Mouse (Mus musculus) megakaryocyte, embryonic 14.5 days (primary cell): ENCODE data around the gene Opalin. TPM values are rescaled to one million over a fixed set of nuclear protein-coding genes. Genes with fewer than 3 reads are reported as not detected.

Experiments
- H3K27me3 ChIP-seq: replicated peaks from 2 replicates; pipeline ENCODE3; 2012; ENCODE audit warnings: inconsistent platforms
- H3K36me3 ChIP-seq: replicated peaks from 2 replicates; pipeline ENCODE3; 2012; ENCODE audit warnings: low read length, inconsistent platforms, mixed read lengths
- H3K4me1 ChIP-seq: 2 replicates; pipeline ENCODE4 v1.6.1; 2012; ENCODE audit warnings: inconsistent platforms
- H3K4me3 ChIP-seq: replicated peaks from 2 replicates; pipeline ENCODE3; 2012; ENCODE audit warnings: moderate library complexity, mild to moderate bottlenecking, inconsistent platforms
- H3K9me3 ChIP-seq: 2 replicates; pipeline ENCODE4 v1.6.1; 2012; ENCODE audit warnings: inconsistent platforms
- FLI1 ChIP-seq: IDR thresholded peaks from 2 replicates; pipeline ENCODE4 v1.6.1; 2012; ENCODE audit warnings: low read length, inconsistent platforms, mixed read lengths
- GATA1 ChIP-seq: IDR thresholded peaks from 3 replicates; pipeline ENCODE4 v1.6.1; 2012; ENCODE audit warnings: mixed read lengths, low read length, inconsistent platforms, borderline replicate concordance
- polyA plus RNA-seq: library from polyadenylated mRNA; stranded (reverse); fragments of >175 nt; gene quantifications from 2 replicates; pipeline ENCODE4 v1.2.3, GENCODE M21; 2012; ENCODE audit warnings: low replicate concordance; ENCODE audit not compliant: insufficient read depth

Opalin gene
- polyA plus RNA-seq, 1 experiment, result not detected

- no peak overlapping the region for H3K4me3 ChIP-seq
- no peak for TF ChIP-seq GATA1
- no peak for TF ChIP-seq FLI1
- H3K4me1 ChIP-seq, result peaks cover 14% of the 10 kb centered on the region
- H3K9me3 ChIP-seq, result no peaks in the 10 kb centered on the region
- H3K36me3 ChIP-seq, result no peaks in the 10 kb centered on the region
- H3K27me3 ChIP-seq, result peaks cover 40% of the 10 kb centered on the region
Measured at GRCm38 (mm10) chr19:41027024-41027423, 49.9 kb downstream of the Opalin start.

GRCm38 (mm10) chr19:41026551-41026950, 50.4 kb downstream of the Opalin start:
- Histone ChIP-seq H3K4me3 (no peak overlapping the region), H3K4me1 (peaks cover 14% of the 10 kb centered on the region), H3K27me3 (peaks cover 40% of the 10 kb centered on the region), H3K36me3 (no peaks in the 10 kb centered on the region), H3K9me3 (no peaks in the 10 kb centered on the region)
- TF ChIP-seq GATA1, result no peak
- no peak for TF ChIP-seq FLI1

DNA sequence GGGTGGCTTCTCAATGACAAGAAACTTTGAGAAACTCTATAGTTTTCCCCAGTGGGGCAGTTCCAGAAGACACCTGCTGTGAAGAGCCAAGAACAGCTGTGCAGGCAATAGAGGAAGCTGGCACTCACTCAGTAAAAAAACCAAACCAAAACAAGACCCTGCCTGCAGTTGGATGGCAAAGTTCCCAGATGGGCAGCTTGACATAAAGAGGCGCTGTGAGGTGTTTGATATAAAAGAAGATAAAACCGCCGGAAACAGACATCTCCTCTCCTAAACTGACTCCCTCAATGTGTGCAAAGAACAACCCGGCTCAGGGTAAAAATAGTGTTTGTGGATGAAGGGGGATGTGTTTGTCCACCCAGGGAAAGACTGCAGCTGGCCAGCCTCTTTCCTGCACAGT, 54.7 kb downstream of the Opalin start:
- Histone ChIP-seq H3K27me3 (peaks cover 51% of the 10 kb centered on the region), H3K4me3 (no peak overlapping the region), H3K36me3 (no peaks in the 10 kb centered on the region), H3K9me3 (no peaks in the 10 kb centered on the region), H3K4me1 (peaks cover 6% of the 10 kb centered on the region)
- TF ChIP-seq FLI1 (no peak), GATA1 (no peak)

DNA sequence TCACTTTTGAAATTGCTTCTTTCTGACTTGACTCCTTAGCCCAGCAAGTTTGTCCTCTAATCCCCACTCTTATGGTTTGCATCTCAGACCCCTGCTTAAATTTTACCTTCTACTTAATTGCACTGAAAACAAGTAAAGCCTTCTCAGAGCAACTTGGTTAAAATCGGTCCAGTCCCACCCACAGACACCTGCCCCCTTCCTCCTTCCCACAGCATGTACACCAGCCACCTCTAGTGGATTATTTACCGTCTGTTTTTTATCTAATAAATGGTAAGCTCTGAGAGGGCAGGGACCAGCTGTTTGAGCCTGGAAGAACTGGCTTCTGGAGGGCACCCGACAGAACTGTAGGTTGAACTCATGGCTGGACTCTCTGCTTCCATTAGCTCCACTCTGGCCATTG, 56.4 kb downstream of the Opalin start:
- no peak for TF ChIP-seq FLI1
- TF ChIP-seq GATA1, result no peak
- H3K9me3 ChIP-seq, result no peaks in the 10 kb centered on the region
- H3K36me3 ChIP-seq, result no peaks in the 10 kb centered on the region
- H3K27me3 ChIP-seq, result peaks cover 54% of the 10 kb centered on the region
- H3K4me1 ChIP-seq, result peaks cover 11% of the 10 kb centered on the region
- H3K4me3 ChIP-seq, result no peak overlapping the region

DNA sequence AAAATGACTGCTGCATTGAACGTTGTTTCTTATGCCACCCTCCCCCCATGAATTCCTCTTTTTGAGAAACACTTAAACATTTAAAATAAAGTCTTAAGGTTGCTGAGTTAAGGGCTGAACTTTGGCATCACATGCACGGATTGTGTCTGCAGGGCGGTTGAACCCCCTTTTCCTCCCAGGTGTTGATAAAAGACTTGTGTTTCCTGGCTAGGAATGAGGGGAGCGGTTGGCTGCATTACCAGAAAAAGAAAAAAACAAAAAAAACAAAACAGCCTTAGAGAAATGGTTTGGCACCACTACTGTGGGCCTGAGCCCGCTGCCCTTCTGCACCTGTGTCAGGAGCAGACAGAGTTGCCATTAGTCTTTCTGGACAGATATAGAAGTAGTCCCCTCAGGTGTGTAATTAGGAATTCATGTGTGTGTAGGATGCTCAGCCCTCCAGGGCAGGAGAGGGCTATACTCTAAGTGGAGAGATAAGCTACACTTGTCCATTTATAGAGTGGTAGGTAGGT, 57.7 kb downstream of the Opalin start:
- peaks cover 55% of the 10 kb centered on the region for H3K27me3 ChIP-seq
- H3K9me3 ChIP-seq, result no peaks in the 10 kb centered on the region
- H3K4me1 ChIP-seq, result peaks cover 11% of the 10 kb centered on the region
- no peak for TF ChIP-seq FLI1
- no peak for TF ChIP-seq GATA1
- H3K4me3 ChIP-seq, result no peak overlapping the region
- no peaks in the 10 kb centered on the region for H3K36me3 ChIP-seq

- Histone ChIP-seq H3K4me3 (peak overlapping the region; percentile 90), H3K36me3 (no peaks in the 10 kb centered on the region), H3K9me3 (no peaks in the 10 kb centered on the region), H3K27me3 (peaks cover 44% of the 10 kb centered on the region), H3K4me1 (peaks cover 12% of the 10 kb centered on the region)
- TF ChIP-seq FLI1 (no peak), GATA1 (no peak)
Measured at GRCm38 (mm10) chr19:41015951-41016716, 60.8 kb downstream of the Opalin start.

- no peaks in the 10 kb centered on the region for H3K36me3 ChIP-seq
- no peaks in the 10 kb centered on the region; the same call in 1 of the 2 replicates for H3K9me3 ChIP-seq
- peaks cover 12% of the 10 kb centered on the region for H3K4me1 ChIP-seq
- H3K27me3 ChIP-seq, result peaks cover 38% of the 10 kb centered on the region
- no peak overlapping the region for H3K4me3 ChIP-seq
- no peak for TF ChIP-seq FLI1
- TF ChIP-seq GATA1, result no peak
Measured at GRCm38 (mm10) chr19:41014003-41014402, 62.9 kb downstream of the Opalin start.

GRCm38 (mm10) chr19:41013591-41013990, 63.3 kb downstream of the Opalin start:
- H3K36me3 ChIP-seq, result no peaks in the 10 kb centered on the region
- no peak for TF ChIP-seq GATA1
- no peak for TF ChIP-seq FLI1
- H3K9me3 ChIP-seq, result no peaks in the 10 kb centered on the region; the same call in 1 of the 2 replicates
- peaks cover 12% of the 10 kb centered on the region for H3K4me1 ChIP-seq
- H3K4me3 ChIP-seq, result no peak overlapping the region
- H3K27me3 ChIP-seq, result peaks cover 35% of the 10 kb centered on the region

Other genes with a start within 250 kb of the Opalin start
- 2.7 and 3.6 TPM in 2 replicates for gene Ccnj, start 245.8 kb downstream of the Opalin start, polyA plus RNA-seq
- 0.18 TPM in 1 of 2 replicates, not detected in the other for gene Zfp518a, start 182.4 kb downstream of the Opalin start, polyA plus RNA-seq
- gene Blnk, start 82.6 kb downstream of the Opalin start, polyA plus RNA-seq, result 0.43 TPM in 1 of 2 replicates, not detected in the other
- not detected in 2 replicates for gene Dntt, start 47.8 kb downstream of the Opalin start, polyA plus RNA-seq
- not detected in 2 replicates for gene Tll2, start 129.7 kb upstream of the Opalin start, polyA plus RNA-seq
- 4.7 and 11.6 TPM in 2 replicates for gene Tm9sf3, start 186.9 kb upstream of the Opalin start, polyA plus RNA-seq